Mouse (Mus musculus) right cerebral cortex, adult 18-20 months (tissue): ENCODE results near the gene Zfp141.

ENCODE experiments used
- DNase-seq: peaks from one replicate; pipeline ENCODE4 v3.0.0; 2022; ENCODE audit warnings: mixed read lengths

Zfp141 gene

GRCm38 (mm10) chr7:42505588-42505987 is at the start of gene Zfp141:
TSS of gene Zfp141 (minus strand) at chr7:42505740.
- DNase-seq, result peak; percentile 90

- no peak for DNase-seq
These were observed 46.2 kb upstream of the Zfp141 start for GRCm38 (mm10) chr7:42551766-42552165.

GRCm38 (mm10) chr7:42505186-42505585 is 354 bp downstream of the Zfp141 start:
- no peak for DNase-seq

DNA sequence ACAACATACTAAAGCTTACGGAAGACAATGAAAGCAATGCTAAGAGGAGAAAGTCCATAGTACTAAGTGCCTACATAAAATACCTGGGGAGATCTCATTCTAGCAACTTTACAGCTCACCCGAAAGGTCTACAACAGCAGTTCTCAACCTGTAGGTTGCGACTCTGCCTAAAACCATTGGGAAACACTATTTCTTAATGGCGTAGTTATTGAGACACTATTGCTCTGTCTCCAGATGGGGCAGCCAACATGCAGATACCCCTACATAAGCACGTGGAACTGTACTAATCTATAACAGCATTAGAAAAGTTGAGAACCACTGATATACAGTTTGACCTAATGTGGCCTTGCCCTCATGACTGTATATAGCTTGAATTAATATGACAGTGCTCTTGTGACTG is 7.3 kb downstream of the Zfp141 start:
- DNase-seq, result no peak

DNA sequence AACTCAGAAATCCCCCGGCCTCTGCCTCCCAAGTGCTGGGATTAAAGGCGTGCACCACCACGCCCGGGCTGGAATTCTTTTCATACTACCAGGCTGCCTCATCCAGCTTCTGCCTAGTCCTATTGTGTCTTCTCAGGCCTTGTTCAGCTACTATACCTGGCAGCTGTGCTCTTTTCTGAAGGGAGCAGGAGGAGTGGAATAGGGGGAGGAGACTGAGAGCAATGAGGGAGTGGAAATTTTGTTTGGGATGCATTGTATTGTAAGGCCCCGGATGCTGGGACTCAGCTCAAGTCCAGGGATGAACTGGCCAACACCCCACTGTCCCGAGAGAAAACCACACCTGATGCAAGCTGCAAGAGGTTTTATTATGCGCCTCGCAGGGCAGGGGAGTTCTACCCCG is 8.2 kb downstream of the Zfp141 start:
- no peak for DNase-seq

DNA sequence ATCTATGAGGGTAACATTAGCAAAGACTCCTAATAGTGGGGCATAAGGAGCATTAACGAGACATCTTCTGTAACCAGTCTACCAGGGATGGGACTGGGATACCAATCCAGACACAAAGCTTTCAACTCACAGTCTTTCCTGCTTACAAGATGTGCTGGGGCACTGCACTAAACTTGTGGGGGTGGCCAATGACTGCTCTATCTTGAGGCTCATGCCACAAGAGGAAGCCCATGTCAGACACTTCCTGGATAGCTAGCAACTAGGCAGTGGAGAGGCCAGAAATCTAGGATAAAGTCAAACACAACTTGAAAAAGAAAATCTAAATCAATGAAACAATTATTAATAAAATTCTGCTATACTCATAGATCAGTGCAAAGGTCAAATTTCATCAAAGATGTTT is 9.3 kb downstream of the Zfp141 start:
- no peak for DNase-seq

DNA sequence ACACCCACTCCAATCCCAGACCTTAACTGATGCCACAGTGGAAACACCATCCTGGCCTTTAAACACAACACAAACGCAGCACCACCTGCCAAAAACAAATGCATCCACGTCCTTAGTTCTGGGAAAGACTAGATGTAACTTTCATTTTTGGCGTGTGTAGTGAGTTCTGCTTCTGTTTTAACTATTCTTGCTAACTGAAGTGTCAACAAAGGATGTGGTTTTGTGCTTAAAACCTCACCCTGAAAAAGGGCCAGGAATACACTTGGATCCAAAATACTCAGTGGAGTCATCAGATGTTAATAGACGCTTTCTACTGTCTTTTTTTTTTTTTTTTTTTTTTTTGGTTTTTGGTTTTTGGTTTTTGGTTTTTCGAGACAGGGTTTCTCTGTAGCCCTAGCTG is 14.7 kb downstream of the Zfp141 start:
- no peak for DNase-seq

DNA sequence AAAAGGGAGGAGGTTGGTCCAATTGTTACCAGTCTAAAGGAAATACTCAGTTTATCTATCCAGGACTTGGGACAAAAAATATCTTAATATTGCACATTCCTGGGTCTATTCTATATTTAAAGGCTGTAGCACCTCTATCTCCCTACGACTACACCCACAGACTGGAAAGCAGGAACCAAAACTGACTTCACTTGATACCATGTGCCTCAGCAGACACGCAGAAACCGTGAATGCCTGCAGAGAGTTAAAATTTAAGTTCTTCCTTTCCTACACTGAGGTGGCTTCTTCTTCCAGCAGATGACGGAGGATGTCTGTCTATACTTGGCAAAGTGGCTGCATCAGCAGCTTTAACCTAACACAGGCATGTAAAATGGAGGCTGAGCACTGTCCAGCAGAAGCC is 15.2 kb downstream of the Zfp141 start:
- DNase-seq, result no peak

- no peak for DNase-seq
These were observed 50.9 kb downstream of the Zfp141 start for GRCm38 (mm10) chr7:42454640-42455039.

DNA sequence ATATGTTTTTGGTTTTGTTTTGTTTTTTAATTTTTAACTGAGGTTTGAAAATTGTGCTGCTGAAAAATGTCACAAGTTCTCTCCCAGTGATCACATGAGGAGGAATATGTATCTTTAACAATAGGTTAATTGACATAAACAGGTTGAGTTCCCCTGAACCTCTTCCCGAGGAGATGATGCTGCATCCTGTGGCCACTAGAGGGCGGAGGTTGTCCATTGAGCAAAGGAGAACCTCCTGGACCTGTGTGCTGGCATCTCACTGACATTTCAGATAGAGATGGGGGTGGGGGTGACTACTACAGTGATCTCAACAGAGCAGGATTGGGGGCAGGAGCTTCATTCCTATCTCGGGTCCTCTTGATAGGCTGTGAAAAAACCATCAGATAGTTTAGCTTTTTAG is 54.9 kb downstream of the Zfp141 start:
- DNase-seq, result no peak

- no peak for DNase-seq
These were observed 57.7 kb downstream of the Zfp141 start, which contains the start of gene 4933421I07Rik for GRCm38 (mm10) chr7:42447850-42448249. TSS of gene 4933421I07Rik (minus strand) at chr7:42448120.

- no peak for DNase-seq
These were observed 58.2 kb downstream of the Zfp141 start for GRCm38 (mm10) chr7:42447352-42447751.
